Mouse (Mus musculus) intestine, postnatal 0 days (tissue): Measurements from ENCODE around the gene Zfp523. TPM values are rescaled to one million over a fixed set of nuclear protein-coding genes. Genes with fewer than 3 reads are reported as not detected.

Experiments used
- ATAC-seq: fragments of 200-750 bp; cut with Nextera tagmentation; 2 replicates; pipeline ENCODE4 v1.8.0; 2017; ENCODE audit warnings: mild to moderate bottlenecking, moderate TSS enrichment, moderate library complexity
- H3K27ac ChIP-seq: fragments of 300-500 bp; sonication (generic); 2 replicates; pipeline ENCODE4 v1.5.1; 2014; ENCODE audit warnings: mild to moderate bottlenecking, low read depth, low read length, moderate library complexity
- H3K27me3 ChIP-seq: fragments of 300-500 bp; sonication (generic); replicated peaks from 2 replicates; pipeline ENCODE4 v1.6.1; 2014; ENCODE audit warnings: low read length, mixed read lengths; ENCODE audit not compliant: control insufficient read depth, insufficient read depth
- H3K36me3 ChIP-seq: fragments of 300-500 bp; sonication (generic); 2 replicates; pipeline ENCODE4 v1.6.1; 2014; ENCODE audit warnings: mild to moderate bottlenecking, moderate library complexity; ENCODE audit not compliant: control insufficient read depth, insufficient read depth
- H3K4me1 ChIP-seq: fragments of 300-500 bp; sonication (generic); replicated peaks from 2 replicates; pipeline ENCODE4 v1.6.1; 2014; ENCODE audit warnings: antibody characterized with exemption, low read length, mixed read lengths; ENCODE audit not compliant: control insufficient read depth, insufficient read depth
- H3K4me2 ChIP-seq: fragments of 300-500 bp; sonication (generic); replicated peaks from 2 replicates; pipeline ENCODE4 v1.6.1; 2014; ENCODE audit warnings: low read depth, mild to moderate bottlenecking, moderate library complexity
- H3K4me3 ChIP-seq: fragments of 300-500 bp; sonication (generic); 2 replicates; pipeline ENCODE4 v1.5.1; 2014; ENCODE audit warnings: low read depth, low read length
- H3K9ac ChIP-seq: fragments of 300-500 bp; sonication (generic); 2 replicates; pipeline ENCODE4 v1.6.1; 2014; ENCODE audit warnings: mild to moderate bottlenecking, low read depth, low read length
- H3K9me3 ChIP-seq: fragments of 300-500 bp; sonication (generic); 2 replicates; pipeline ENCODE4 v1.6.1; 2016; ENCODE audit warnings: mixed run types; ENCODE audit not compliant: control insufficient read depth
- CTCF ChIP-seq: sonication (generic); IDR thresholded peaks from 2 replicates; pipeline ENCODE4 v1.5.1; 2016; ENCODE audit warnings: low read depth, mild to moderate bottlenecking, control low read depth, antibody characterized with exemption, moderate library complexity
- WGBS: fragments of 180-500 bp; shearing (Covaris S2); extraction: QIAGEN DNeasy Blood & Tissue Kit; methylation state at CpG from one replicate; pipeline ENCODE4 v1.1.7; 2014; 5-methylcytosine and 5-hydroxymethylcytosine counted together
- polyA plus RNA-seq: library from polyadenylated mRNA; unstranded; fragments of >200 nt; fragmentation: Nextera tagmentation; extraction: Ambion mirVana; gene quantifications from 2 replicates; pipeline ENCODE4 v1.2.1, GENCODE M21; 2015

Zfp523 gene
- polyA plus RNA-seq, 1 experiment from 2014 or later = 11.6 TPM

- TF ChIP-seq CTCF = no peak
- Histone ChIP-seq H3K4me2 (no peak overlapping the region), H3K4me3 (no peak overlapping the region), H3K27me3 (no peaks in the 10 kb centered on the region), H3K9ac (no peak overlapping the region), H3K27ac (no peak overlapping the region), H3K9me3 (no peaks in the 10 kb centered on the region), H3K36me3 (peaks cover 50% of the 10 kb centered on the region), H3K4me1 (no peaks in the 10 kb centered on the region)
- ATAC-seq = no peak
- WGBS = 64% methylated on average over 1 of the region's 1 CpGs
These were observed 15.8 kb downstream of the Zfp523 start for GRCm38 (mm10) chr17:28192754-28193153.

- Histone ChIP-seq H3K27me3 (no peaks in the 10 kb centered on the region), H3K27ac (no peak overlapping the region), H3K9me3 (no peaks in the 10 kb centered on the region), H3K4me1 (no peaks in the 10 kb centered on the region), H3K4me3 (no peak overlapping the region), H3K9ac (no peak overlapping the region), H3K4me2 (no peak overlapping the region), H3K36me3 (peaks cover 56% of the 10 kb centered on the region)
- ATAC-seq = no peak
- WGBS = 84% methylated on average over 3 of the region's 3 CpGs
- no peak for TF ChIP-seq CTCF
These were observed 16.6 kb downstream of the Zfp523 start for GRCm38 (mm10) chr17:28193559-28193958.

- H3K4me1 ChIP-seq = no peaks in the 10 kb centered on the region
- H3K27ac ChIP-seq = no peak overlapping the region
- H3K9ac ChIP-seq = no peak overlapping the region
- H3K9me3 ChIP-seq = no peaks in the 10 kb centered on the region
- no peak overlapping the region for H3K4me3 ChIP-seq
- 93% methylated on average over 10 of the region's 10 CpGs for WGBS
- no peak overlapping the region for H3K4me2 ChIP-seq
- H3K27me3 ChIP-seq = no peaks in the 10 kb centered on the region
- peaks cover 56% of the 10 kb centered on the region for H3K36me3 ChIP-seq
- ATAC-seq = no peak
- TF ChIP-seq CTCF = no peak
These were observed 18.1 kb downstream of the Zfp523 start for GRCm38 (mm10) chr17:28195033-28195432.

- Histone ChIP-seq H3K27ac (no peak overlapping the region), H3K9me3 (no peaks in the 10 kb centered on the region), H3K27me3 (no peaks in the 10 kb centered on the region), H3K4me3 (no peak overlapping the region), H3K4me2 (no peak overlapping the region), H3K9ac (no peak overlapping the region), H3K36me3 (peaks cover 67% of the 10 kb centered on the region), H3K4me1 (no peaks in the 10 kb centered on the region)
- TF ChIP-seq CTCF = no peak
- WGBS = 82% methylated on average over 18 of the region's 18 CpGs
- ATAC-seq = no peak
These were observed 20.7 kb downstream of the Zfp523 start for GRCm38 (mm10) chr17:28197646-28198045.

- H3K27ac ChIP-seq = no peak overlapping the region
- WGBS = 77% methylated on average over 14 of the region's 14 CpGs
- H3K9me3 ChIP-seq = no peaks in the 10 kb centered on the region
- no peak for ATAC-seq
- H3K4me2 ChIP-seq = no peak overlapping the region
- no peaks in the 10 kb centered on the region for H3K27me3 ChIP-seq
- TF ChIP-seq CTCF = no peak
- peaks cover 49% of the 10 kb centered on the region for H3K36me3 ChIP-seq
- H3K4me1 ChIP-seq = no peaks in the 10 kb centered on the region
- H3K4me3 ChIP-seq = no peak overlapping the region
- H3K9ac ChIP-seq = no peak overlapping the region
These were observed 25.1 kb downstream of the Zfp523 start for GRCm38 (mm10) chr17:28201982-28202381.

GRCm38 (mm10) chr17:28204052-28204720, 27.3 kb downstream of the Zfp523 start:
- 39% methylated on average over 14 of the region's 14 CpGs for WGBS
- ATAC-seq = no peak
- H3K9me3 ChIP-seq = no peaks in the 10 kb centered on the region
- H3K27me3 ChIP-seq = no peaks in the 10 kb centered on the region
- H3K27ac ChIP-seq = no peak overlapping the region
- H3K4me1 ChIP-seq = no peaks in the 10 kb centered on the region
- TF ChIP-seq CTCF = peak; percentile 95
- no peak overlapping the region for H3K4me3 ChIP-seq
- H3K9ac ChIP-seq = no peak overlapping the region
- H3K36me3 ChIP-seq = peaks cover 38% of the 10 kb centered on the region
- H3K4me2 ChIP-seq = no peak overlapping the region

GRCm38 (mm10) chr17:28205443-28205842, 28.5 kb downstream of the Zfp523 start:
- Histone ChIP-seq H3K4me3 (no peak overlapping the region), H3K9ac (no peak overlapping the region), H3K36me3 (peaks cover 30% of the 10 kb centered on the region), H3K27ac (no peak overlapping the region), H3K4me1 (no peaks in the 10 kb centered on the region), H3K4me2 (no peak overlapping the region), H3K27me3 (no peaks in the 10 kb centered on the region), H3K9me3 (no peaks in the 10 kb centered on the region)
- WGBS = 94% methylated on average over 8 of the region's 8 CpGs
- no peak for TF ChIP-seq CTCF
- ATAC-seq = no peak
